Mouse (Mus musculus) liver, embryonic 16.5 days (tissue): ENCODE measurements around the gene Adamts12. TPM values are rescaled to one million over a fixed set of nuclear protein-coding genes. Genes with fewer than 3 reads are reported as not detected.

Experiments
- ATAC-seq: fragments of 200-750 bp; cut with Nextera tagmentation; 2 replicates; pipeline ENCODE4 v1.8.0; 2017; ENCODE audit warnings: low read depth, mild to moderate bottlenecking, moderate number of reproducible peaks, moderate library complexity
- H3K27ac ChIP-seq: fragments of 300-500 bp; sonication (generic); 2 replicates; pipeline ENCODE4 v1.5.1; 2014; ENCODE audit warnings: mild to moderate bottlenecking, low read length
- H3K27me3 ChIP-seq: fragments of 300-500 bp; sonication (generic); 2 replicates; pipeline ENCODE4 v1.6.1; 2014; ENCODE audit warnings: low read depth, low read length, mixed read lengths; ENCODE audit not compliant: control insufficient read depth, insufficient read depth
- H3K36me3 ChIP-seq: fragments of 300-500 bp; sonication (generic); 2 replicates; pipeline ENCODE4 v1.6.1; 2014; ENCODE audit warnings: mild to moderate bottlenecking; ENCODE audit not compliant: control insufficient read depth, insufficient read depth
- H3K4me1 ChIP-seq: fragments of 300-500 bp; sonication (generic); 2 replicates; pipeline ENCODE4 v1.6.1; 2014; ENCODE audit warnings: low read depth, low read length, mixed read lengths; ENCODE audit not compliant: control insufficient read depth
- H3K4me2 ChIP-seq: fragments of 300-500 bp; sonication (generic); 2 replicates; pipeline ENCODE4 v1.6.1; 2014; ENCODE audit warnings: low read depth, low read length, mixed read lengths
- H3K4me3 ChIP-seq: fragments of 300-500 bp; sonication (generic); 2 replicates; pipeline ENCODE4 v1.5.1; 2014; ENCODE audit warnings: low read depth, mild to moderate bottlenecking, low read length
- H3K9ac ChIP-seq: fragments of 300-500 bp; sonication (generic); 2 replicates; pipeline ENCODE4 v1.6.1; 2014; ENCODE audit warnings: low read depth, low read length
- H3K9me3 ChIP-seq: fragments of 300-500 bp; sonication (generic); replicated peaks from 2 replicates; pipeline ENCODE4 v1.6.1; 2016; ENCODE audit warnings: low read length; ENCODE audit not compliant: control insufficient read depth
- WGBS: fragments of 180-500 bp; shearing (Covaris S2); extraction: QIAGEN DNeasy Blood & Tissue Kit; methylation state at CpG from one replicate; pipeline ENCODE4 v1.1.7; 2014; ENCODE audit not compliant: insufficient replicate concordance; 5-methylcytosine and 5-hydroxymethylcytosine counted together
- polyA plus RNA-seq: library from polyadenylated mRNA; unstranded; fragments of >200 nt; fragmentation: Nextera tagmentation; extraction: Ambion mirVana; gene quantifications from 2 replicates; pipeline ENCODE4 v1.2.1, GENCODE M21; 2015

Adamts12 gene
- polyA plus RNA-seq, 1 experiment from 2014 or later: 0.34 TPM

DNA sequence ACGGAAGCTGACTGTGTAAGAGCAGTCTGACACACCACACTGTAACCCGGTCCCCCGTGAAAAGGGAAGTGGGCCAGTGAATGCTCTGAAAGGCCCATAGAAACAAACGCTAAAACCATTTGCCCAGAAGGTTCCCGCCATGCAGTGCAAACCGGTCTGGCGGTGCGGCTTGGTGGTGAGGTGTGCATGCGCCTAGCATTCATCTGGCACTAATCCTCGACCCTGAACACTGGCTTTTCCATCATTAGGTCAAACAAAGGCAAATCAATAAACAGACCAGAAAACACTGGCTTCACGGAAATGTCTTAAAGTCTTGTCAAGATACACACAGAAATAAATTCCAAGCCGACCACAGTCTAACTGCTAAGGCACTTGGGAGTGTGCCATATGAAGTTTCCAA lies 318.0 kb downstream of the Adamts12 start:
- H3K9ac ChIP-seq: no peak overlapping the region
- no peaks in the 10 kb centered on the region for H3K27me3 ChIP-seq
- peaks cover 40% of the 10 kb centered on the region for H3K36me3 ChIP-seq
- H3K4me2 ChIP-seq: no peak overlapping the region
- H3K27ac ChIP-seq: no peak overlapping the region
- H3K4me1 ChIP-seq: no peaks in the 10 kb centered on the region
- H3K9me3 ChIP-seq: no peaks in the 10 kb centered on the region
- H3K4me3 ChIP-seq: no peak overlapping the region
- ATAC-seq: no peak
- 74% methylated on average over 12 of the region's 12 CpGs for WGBS

DNA sequence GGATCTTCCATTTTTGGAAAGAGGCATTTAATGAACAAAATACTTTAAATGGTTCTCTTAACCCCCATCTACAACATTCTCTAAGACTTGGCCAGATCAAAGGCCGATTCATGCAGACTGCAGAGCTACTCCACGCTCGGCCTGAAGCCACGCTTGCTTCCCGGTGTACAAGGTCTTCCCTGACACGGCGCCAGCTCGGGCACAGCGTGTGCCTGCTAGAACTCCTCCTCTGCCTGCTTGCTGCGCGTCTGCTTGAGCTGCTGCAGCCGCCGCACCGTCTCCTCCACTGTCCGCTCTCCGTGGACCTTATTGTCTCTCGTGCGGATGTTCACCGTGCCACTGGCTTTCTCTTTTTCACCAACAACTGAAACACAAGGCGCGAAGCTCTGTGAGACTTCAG lies 319.2 kb downstream of the Adamts12 start:
- Histone ChIP-seq H3K36me3 (peaks cover 49% of the 10 kb centered on the region), H3K27ac (no peak overlapping the region), H3K9me3 (no peaks in the 10 kb centered on the region), H3K4me2 (no peak overlapping the region), H3K27me3 (no peaks in the 10 kb centered on the region), H3K4me3 (no peak overlapping the region), H3K4me1 (no peaks in the 10 kb centered on the region), H3K9ac (no peak overlapping the region)
- ATAC-seq: no peak
- WGBS: 87% methylated on average over 21 of the region's 21 CpGs

DNA sequence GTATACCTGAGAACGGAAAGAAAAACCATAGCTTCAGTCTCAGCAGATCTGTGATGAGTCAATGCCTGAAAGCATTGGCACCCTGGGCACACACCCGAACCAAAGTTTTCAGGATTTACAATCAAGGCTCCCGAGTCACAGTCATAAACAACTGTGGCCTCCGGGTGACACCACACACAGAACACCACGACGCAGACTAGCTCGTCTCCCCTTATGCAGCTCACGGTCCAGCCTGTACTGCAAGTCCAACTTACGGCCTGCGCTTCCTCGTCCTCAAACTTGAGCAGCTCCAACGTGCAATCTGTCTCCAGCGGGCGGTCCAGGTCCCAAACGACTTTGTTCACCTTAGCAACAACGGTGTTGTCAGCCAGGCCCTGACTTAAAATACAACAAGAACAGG lies 328.3 kb downstream of the Adamts12 start:
- WGBS: 87% methylated on average over 16 of the region's 16 CpGs
- no peak overlapping the region for H3K27ac ChIP-seq
- H3K9me3 ChIP-seq: no peaks in the 10 kb centered on the region
- H3K36me3 ChIP-seq: peaks cover 52% of the 10 kb centered on the region
- H3K4me2 ChIP-seq: no peak overlapping the region
- no peak overlapping the region for H3K9ac ChIP-seq
- H3K27me3 ChIP-seq: no peaks in the 10 kb centered on the region
- H3K4me3 ChIP-seq: no peak overlapping the region
- no peak for ATAC-seq
- H3K4me1 ChIP-seq: peaks cover 5% of the 10 kb centered on the region; the same call in 1 of the 2 replicates

DNA sequence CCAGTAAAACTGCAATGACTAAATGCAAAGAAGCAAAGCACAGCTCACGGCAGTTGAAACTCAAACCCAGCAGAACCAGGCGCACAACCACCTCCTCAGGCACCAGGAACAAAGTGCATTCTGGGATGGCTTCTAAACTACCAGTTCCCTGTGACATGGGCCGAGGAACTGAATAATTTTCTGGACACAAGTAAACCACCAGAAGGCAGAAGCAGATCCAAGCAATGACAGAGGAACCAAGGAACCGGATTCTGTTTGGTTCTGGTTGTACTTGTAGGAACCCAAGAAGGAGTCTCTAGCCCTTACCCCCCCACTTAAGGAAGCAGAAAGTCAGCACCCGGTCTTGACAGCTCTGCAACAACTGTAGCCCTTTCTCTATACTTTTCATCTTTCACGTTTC lies 331.8 kb downstream of the Adamts12 start:
- H3K9me3 ChIP-seq: no peaks in the 10 kb centered on the region
- peaks cover 12% of the 10 kb centered on the region for H3K4me1 ChIP-seq
- ATAC-seq: no peak
- no peak overlapping the region for H3K4me3 ChIP-seq
- no peak overlapping the region for H3K4me2 ChIP-seq
- no peak overlapping the region for H3K27ac ChIP-seq
- peaks cover 24% of the 10 kb centered on the region for H3K36me3 ChIP-seq
- WGBS: 74% methylated on average over 6 of the region's 6 CpGs
- no peak overlapping the region for H3K9ac ChIP-seq
- H3K27me3 ChIP-seq: no peaks in the 10 kb centered on the region

Other genes with a start within 250 kb of the Adamts12 start
- 0.46 and 0.60 TPM in 2 replicates for gene C1qtnf3, start 112.5 kb upstream of the Adamts12 start, polyA plus RNA-seq
- gene Amacr, start 83.0 kb upstream of the Adamts12 start, polyA plus RNA-seq: 24.0 and 26.6 TPM in 2 replicates
- 0.05 TPM in 1 of 2 replicates, not detected in the other for gene Slc45a2, start 64.1 kb upstream of the Adamts12 start, polyA plus RNA-seq
- gene Rxfp3, start 26.8 kb upstream of the Adamts12 start, polyA plus RNA-seq: not detected in 2 replicates